Mouse (Mus musculus): ENCODE results near the gene Ly75.

DNA sequence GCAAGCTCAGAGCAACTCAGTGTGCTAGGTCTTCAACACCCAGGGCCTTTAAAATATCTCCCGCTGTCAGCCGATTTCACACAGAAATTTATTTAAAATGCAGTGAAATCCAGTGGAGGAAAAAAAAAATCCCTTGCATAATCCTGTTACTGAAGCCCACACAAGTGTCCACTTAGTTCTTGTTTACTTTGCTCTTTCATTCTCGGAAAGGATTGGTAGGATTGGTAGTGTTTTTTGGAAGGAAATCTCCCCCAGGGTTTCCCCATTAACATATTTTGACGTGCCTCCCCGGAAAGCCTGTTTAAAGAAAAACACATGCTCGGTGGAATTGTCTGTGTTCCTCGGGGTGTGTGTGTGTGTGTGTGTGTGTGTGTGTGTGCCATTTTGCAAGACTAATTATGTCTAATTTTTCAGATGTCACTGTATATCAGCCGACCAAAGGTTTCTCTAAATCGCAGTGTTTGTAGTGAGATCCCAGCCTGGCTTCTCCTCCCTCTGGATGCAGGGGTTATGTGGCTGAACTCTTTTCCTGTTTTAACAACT is 99.8 kb downstream of the Ly75 start:
- no peak for TF ChIP-seq CTCF (IDR thresholded peaks at IDR 0.05; ENCODE audit: insufficient read depth, low read depth, low read length)
- TF ChIP-seq POLR2A (IDR thresholded peaks at IDR 0.05; ENCODE audit: insufficient read depth, low read depth, low read length): no peak

Measured in olfactory bulb, adult 2 months (tissue).